Mouse (Mus musculus) heart, adult 11 months (tissue): ENCODE measurements around the gene Stx19.

ENCODE experiments used
- DNase-seq: peaks from one replicate; pipeline ENCODE4 v3.0.0; 2022

Stx19 gene

DNA sequence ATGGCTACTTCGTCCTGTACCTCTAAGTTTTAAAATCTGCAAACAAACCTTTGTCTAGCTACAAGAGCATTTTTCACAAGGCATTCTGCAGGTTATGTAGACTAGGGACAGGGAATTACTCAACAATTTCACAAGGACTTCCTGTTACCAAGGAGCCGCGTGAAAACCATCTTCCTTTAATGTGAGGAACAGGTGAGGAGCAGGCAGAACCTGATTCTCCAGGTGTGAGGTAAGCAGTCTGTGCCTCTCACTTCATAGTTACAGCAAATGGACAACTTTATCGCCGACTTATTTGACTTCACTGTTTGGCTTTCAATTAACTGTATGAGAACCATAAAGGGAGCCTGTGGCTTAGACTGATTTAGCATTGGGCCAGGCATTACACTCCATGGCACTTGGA, at the start of gene Stx19:
Gene Stx19, plus strand, starts transcription at position 186 of the 400 bp plus-strand sequence.
- no peak for DNase-seq

GRCm38 (mm10) chr16:62773462-62773861, 41.0 kb upstream of the Stx19 start:
- no peak for DNase-seq

DNA sequence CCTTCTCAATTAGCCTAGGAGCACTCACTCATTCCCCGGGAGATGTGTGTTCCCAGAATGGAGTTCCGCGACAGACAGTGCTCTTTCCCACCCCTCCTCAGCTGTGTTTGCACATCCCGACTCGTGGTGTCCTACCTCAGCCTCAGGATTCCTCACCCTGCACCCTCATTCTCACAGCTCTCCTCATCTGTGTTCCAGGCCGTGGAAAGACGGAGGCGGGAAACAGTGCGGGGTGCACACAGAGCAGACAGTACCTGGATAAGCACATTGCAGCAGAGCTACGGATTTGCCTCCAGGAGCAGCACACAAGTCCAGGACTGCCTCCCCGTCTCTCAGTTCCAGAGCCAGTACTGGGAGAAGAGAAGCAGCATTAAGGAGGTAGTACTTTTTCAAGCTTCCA, 38.4 kb upstream of the Stx19 start:
- no peak for DNase-seq

- peak; percentile 68 for DNase-seq
These were observed 36.2 kb upstream of the Stx19 start for GRCm38 (mm10) chr16:62778282-62778681.

- DNase-seq = no peak
These were observed 32.2 kb upstream of the Stx19 start for GRCm38 (mm10) chr16:62782229-62782628.

GRCm38 (mm10) chr16:62786621-62787331, 27.7 kb upstream of the Stx19 start, which contains the start of gene Nsun3:
Gene Nsun3 (minus strand): TSS chr16:62786818.
- peak; percentile 99 for DNase-seq

- no peak for DNase-seq
These were observed 17.9 kb upstream of the Stx19 start for GRCm38 (mm10) chr16:62796608-62797007.

GRCm38 (mm10) chr16:62798808-62799207, 15.7 kb upstream of the Stx19 start:
- no peak for DNase-seq

DNA sequence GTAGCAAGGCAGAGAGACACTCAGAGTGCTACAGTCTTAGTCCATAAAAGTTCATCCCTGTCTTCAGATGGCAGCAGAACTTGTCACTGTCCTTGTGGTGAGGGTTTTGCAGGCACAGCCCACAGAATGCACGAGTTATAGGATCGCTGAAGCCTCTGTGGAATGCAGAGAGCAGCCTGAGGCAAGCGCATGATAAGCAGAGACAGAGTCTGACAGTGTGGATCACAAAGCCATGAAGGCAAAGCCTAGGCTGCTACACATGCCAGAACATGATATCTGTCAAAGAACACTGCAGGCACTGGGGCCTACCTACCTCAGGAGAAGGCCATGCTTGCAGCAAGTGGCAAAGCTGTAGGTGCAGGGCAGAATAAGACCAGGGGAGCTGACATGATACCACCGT, 15.1 kb upstream of the Stx19 start:
- DNase-seq = peak; percentile 78

GRCm38 (mm10) chr16:62799839-62800238, 14.6 kb upstream of the Stx19 start:
- peak; percentile 30 for DNase-seq

DNA sequence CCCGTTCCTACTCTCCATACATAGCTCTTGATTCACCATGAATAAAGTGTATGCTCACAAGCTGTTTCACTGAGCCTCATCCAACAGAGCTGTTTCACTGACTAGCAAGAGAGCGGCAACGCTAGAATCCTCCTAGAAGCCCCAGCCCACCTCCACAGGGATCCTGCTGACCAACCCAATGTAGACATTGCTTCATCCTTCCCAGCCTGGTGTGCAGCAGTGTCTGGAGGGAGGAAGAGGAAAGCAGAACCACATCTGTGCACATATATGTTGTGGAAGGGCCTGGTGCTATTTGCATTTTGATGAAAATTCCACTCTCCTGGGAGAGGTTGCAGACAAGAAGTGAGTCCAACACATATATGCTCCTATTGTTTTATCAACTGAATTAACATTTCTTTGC, 9.9 kb upstream of the Stx19 start:
- DNase-seq = peak; percentile 55

GRCm38 (mm10) chr16:62807249-62807979, 7.1 kb upstream of the Stx19 start:
- DNase-seq = peak; percentile 91

DNA sequence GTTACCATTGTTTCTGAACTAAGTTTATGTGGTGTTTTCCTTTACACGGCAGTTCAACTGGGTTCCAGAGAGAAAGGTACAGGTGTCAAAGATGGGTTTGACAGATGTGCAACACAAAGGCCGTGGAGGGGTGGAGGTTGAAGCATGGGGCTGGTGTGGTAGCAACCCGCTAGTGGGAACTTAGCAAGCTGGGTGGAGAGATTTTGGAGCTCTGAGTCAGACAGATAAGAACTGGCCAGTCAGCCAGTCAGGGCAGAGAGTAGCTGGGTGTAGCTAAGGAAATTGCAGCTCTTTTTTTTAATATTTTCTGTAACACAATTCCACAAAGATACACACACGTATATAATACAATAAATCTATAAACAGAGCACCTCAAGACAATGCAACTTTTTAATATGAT, 3.6 kb upstream of the Stx19 start:
- DNase-seq = no peak

DNA sequence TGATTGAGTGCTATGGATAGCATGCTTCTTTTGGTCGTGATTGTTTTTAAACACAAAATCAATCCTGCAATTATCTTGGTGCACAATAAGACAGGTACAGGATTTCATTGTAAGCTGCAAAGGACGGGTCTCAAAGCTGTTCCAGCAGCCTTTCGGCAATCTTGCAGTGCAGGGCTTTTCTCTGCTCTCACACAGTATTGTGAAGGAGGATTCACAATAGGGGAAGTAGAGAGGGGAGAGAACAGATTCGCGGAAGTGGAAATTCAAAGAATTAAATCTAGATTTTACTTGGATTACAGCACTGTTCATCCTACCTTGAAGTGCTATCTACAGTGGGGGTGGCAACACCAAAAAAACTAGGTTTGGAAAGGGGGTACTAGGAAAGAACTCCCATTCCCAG, 686 bp upstream of the Stx19 start:
- no peak for DNase-seq

DNA sequence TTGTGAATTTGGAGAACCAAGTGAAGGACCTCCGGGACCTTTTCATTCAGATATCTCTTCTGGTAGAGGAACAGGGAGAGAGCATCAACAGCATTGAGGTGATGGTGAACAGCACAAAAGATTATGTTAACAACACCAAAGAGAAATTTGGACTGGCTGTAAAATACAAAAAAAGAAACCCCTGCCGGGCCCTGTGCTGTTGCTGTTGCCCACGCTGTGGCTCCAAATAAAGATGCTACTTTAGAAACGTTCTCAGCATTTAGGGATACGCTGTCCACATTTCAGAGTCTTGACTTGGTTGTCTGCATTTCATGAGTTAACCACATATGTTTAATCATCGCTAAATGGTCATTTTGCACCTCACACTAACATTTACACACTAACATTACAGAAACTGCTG, 8.0 kb downstream of the Stx19 start:
- DNase-seq = no peak

DNA sequence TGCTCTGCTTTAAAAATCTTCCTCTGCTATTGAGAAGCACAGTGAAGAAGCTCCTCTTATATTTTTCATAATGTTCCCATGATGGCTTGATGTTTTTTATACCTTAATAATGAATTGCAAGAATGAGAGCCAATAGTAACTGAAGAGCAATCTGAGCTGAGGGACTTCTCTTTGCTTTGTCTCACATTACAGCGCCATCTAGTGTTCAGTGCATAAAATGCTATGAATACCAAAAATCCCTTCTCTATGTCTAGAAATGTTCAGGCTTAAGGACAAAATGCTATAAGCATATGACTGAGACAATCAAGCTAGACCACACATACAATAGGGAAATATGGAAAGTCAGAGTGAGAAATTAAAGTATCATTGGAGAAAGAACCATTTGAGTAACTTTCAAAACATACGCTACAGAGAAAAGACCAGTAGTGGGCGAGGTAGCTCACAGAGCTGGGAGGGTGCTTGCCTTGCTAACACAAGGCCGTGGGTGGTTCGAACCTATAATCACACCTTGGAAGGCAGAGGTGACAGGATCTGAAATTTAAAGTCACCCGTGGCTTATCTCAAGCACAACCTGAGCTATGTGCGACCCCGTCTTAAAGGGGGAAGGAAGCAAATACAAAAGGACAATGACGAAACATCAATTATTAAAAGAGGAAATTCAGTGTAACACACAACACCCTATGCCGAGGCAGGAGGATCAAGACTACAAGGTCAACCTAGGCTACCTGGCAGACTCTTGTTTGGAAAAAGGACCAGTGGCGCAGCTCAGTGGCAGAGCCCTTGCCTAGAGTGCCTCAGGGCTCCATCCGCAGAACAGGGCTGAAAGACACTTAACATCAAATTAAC, 11.9 kb downstream of the Stx19 start:
- DNase-seq = no peak

- no peak for DNase-seq
These were observed 17.6 kb downstream of the Stx19 start for GRCm38 (mm10) chr16:62832027-62832426.

- peak; percentile 92 for DNase-seq
These were observed 18.0 kb downstream of the Stx19 start for GRCm38 (mm10) chr16:62832481-62832880.

DNA sequence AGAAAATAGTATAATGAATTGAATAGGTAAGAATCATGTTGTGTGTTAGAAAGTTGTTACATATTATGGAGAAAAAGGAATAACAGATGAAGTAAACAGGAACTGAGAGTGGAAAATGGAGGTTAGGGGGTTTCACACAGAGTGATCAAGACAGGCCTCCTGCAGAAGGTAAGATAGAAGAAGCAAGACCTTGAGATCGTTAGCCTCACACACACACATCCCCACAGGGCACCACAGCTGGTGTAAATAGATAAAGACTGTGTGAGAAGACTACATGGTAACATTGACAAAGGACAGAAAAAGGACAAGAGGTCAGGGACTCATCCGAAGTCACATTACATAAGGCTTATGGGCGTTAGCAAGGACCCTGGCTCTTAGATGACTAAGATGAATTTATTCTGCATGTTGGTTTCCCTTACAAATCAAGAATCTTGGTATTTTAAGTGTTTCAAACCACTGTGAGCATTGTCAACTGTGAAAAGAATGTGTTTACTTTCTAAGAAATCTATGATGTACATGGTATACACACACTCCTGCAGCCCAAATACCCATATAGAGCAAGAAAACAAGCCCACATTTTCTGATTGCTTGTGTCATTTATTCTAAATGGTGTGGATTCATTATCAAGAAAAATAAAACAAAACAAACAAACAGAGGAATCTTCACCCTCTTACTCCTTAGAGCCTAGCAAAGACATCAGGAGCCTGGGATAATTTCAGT, 19.7 kb downstream of the Stx19 start:
- no peak for DNase-seq

GRCm38 (mm10) chr16:62845341-62845740, 30.9 kb downstream of the Stx19 start:
- no peak for DNase-seq

DNA sequence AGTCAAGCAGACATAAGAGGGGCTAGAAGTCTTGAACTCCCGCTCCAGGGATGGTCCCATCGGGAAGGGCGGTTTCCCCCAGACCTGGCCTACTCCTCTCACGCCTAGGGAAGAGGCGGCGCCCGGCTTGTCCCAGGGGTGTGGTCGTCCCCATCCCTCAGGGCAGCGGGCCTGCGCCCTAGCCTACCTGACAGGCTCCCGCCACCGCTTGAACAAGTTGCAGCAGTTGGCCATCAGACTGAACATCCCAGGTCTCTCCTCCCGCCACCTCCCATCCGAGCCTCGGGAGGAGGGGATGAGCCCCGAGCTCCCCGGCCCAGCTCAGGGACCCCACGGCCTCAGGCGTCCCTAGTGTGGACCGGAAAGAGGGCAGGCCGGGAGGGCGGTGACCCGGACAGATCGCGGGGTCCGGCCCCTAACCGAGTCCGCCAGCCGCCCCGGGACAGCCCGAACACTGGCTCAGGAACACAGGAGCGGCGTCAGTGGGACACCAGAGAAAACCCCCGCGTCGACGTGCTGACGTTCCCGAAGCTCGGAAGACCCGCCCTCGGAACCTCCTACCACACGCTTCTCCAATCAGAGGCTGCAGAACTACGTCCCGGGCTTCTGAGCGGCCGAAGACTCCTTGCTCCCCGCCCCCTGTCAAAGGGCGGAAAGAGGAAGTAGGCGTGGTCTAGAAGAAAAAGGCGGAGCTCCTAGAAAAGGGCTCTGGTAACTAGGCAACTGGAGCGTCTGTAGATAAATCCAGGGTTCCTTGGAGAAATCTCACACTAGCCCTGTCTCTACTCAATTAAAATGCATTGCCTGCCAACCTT, 32.2 kb downstream of the Stx19 start, which contains the start of gene Arl13b:
Gene Arl13b, minus strand, starts transcription at position 543 of the 815 bp plus-strand sequence.
- peak; percentile 100 for DNase-seq
